Mouse (Mus musculus) stomach, embryonic 15.5 days (tissue): Measurements from ENCODE around the gene Thada. TPM values are rescaled to one million over a fixed set of nuclear protein-coding genes. Genes with fewer than 3 reads are reported as not detected.

Experiments used
- polyA plus RNA-seq: library from polyadenylated mRNA; unstranded; fragments of >200 nt; fragmentation: Nextera tagmentation; extraction: Ambion mirVana; gene quantifications from 2 replicates; pipeline ENCODE4 v1.2.1, GENCODE M21; 2015

The Thada gene
- polyA plus RNA-seq, 1 experiment from 2014 or later = 7.8 TPM

Other genes with a start within 250 kb of the Thada start
- gene Plekhh2, start 45.7 kb upstream of the Thada start, polyA plus RNA-seq = 7.8 and 10.1 TPM in 2 replicates
- 27.8 and 31.4 TPM in 2 replicates for gene Dync2li1, start 160.3 kb upstream of the Thada start, polyA plus RNA-seq
- gene Abcg8, start 210.1 kb upstream of the Thada start, polyA plus RNA-seq = 0.14 and 0.15 TPM in 2 replicates
- gene Abcg5, start 216.8 kb upstream of the Thada start, polyA plus RNA-seq = 0.90 and 1.4 TPM in 2 replicates